Mouse (Mus musculus) midbrain, embryonic 12.5 days (tissue): Measurements from ENCODE around the gene Smim8. TPM values are rescaled to one million over a fixed set of nuclear protein-coding genes. Genes with fewer than 3 reads are reported as not detected.

ENCODE experiments used
- polyA plus RNA-seq: library from polyadenylated mRNA; unstranded; fragments of >200 nt; fragmentation: Nextera tagmentation; extraction: Ambion mirVana; gene quantifications from 2 replicates; pipeline ENCODE4 v1.2.1, GENCODE M21; 2016

Gene Smim8
- polyA plus RNA-seq, 1 experiment from 2014 or later, result 43.9 TPM

Other genes with a start within 250 kb of the Smim8 start
- 122 and 139 TPM in 2 replicates for gene Akirin2, start 227.5 kb downstream of the Smim8 start, polyA plus RNA-seq
- 110 and 114 TPM in 2 replicates for gene Orc3, start 163.5 kb downstream of the Smim8 start, polyA plus RNA-seq
- 72.9 and 76.7 TPM in 2 replicates for gene Rars2, start 163.5 kb downstream of the Smim8 start, polyA plus RNA-seq
- 51.6 and 52.7 TPM in 2 replicates for gene Slc35a1, start 91.0 kb downstream of the Smim8 start, polyA plus RNA-seq
- 1.1 and 1.2 TPM in 2 replicates for gene Cfap206, start 48.2 kb downstream of the Smim8 start, polyA plus RNA-seq
- gene Gm136, start 22.2 kb downstream of the Smim8 start, polyA plus RNA-seq, result not detected in 2 replicates
- 42.7 and 48.5 TPM in 2 replicates for gene Zfp292, start 104.5 kb upstream of the Smim8 start, polyA plus RNA-seq
- not detected in 2 replicates for gene Cga, start 115.4 kb upstream of the Smim8 start, polyA plus RNA-seq